Mouse (Mus musculus): ENCODE data around the gene Prcd. TPM values are rescaled to one million over a fixed set of nuclear protein-coding genes. Genes with fewer than 3 reads are reported as not detected.

Prcd gene
- polyA plus RNA-seq, 1 experiment from 2014 or later = 5.0 TPM

DNA sequence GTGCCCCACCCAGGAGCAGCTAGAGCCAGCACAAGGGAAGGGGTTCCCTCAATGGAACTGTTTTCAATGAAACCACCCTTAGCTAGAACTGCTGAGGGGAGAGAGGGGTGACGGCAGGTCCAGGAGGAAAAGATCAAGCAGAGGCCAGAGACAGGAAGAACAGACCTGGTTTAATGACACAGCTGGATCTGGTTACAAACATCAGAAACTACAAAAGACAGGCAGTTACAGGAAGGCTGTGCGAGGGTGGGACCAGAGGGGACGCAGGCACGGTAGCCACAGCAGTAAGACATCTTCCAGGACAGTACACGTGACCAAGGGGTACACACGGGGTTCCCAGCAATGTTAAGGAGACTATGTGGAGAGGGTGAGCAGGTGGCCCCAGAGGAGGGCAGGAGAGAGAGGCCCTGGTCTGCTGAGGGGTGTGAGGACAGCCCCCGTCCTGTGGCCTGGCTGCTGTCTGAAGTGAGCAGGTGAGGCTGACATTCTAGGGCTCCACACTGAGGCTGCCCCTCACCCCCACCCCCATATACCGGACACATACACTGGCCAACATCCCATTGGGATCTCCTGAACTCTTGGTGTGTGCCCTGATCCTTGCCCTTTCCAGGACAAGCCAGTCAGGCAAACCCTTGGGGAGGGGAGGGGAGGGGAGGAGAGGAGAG, 7.8 kb upstream of the Prcd start:
- Histone ChIP-seq H3K27ac (ENCODE audit: low read length) (no peak overlapping the region), H3K36me3 (ENCODE audit: control insufficient read depth, insufficient read depth, low read length) (no peaks in the 10 kb centered on the region), H3K27me3 (ENCODE audit: control insufficient read depth, insufficient read depth, low read depth, low read length) (no peaks in the 10 kb centered on the region), H3K4me2 (ENCODE audit: low read depth, low read length) (no peak overlapping the region), H3K4me3 (ENCODE audit: low read length) (no peak overlapping the region), H3K4me1 (replicated peaks; ENCODE audit: control insufficient read depth, insufficient read depth, low read length) (peaks cover 34% of the 10 kb centered on the region), H3K9ac (ENCODE audit: low read length) (no peak overlapping the region), H3K9me3 (ENCODE audit: control insufficient read depth, low read length) (no peaks in the 10 kb centered on the region)
- ATAC-seq (ENCODE audit: low read depth) = no peak
- WGBS = 62% methylated on average over 8 of the region's 8 CpGs

DNA sequence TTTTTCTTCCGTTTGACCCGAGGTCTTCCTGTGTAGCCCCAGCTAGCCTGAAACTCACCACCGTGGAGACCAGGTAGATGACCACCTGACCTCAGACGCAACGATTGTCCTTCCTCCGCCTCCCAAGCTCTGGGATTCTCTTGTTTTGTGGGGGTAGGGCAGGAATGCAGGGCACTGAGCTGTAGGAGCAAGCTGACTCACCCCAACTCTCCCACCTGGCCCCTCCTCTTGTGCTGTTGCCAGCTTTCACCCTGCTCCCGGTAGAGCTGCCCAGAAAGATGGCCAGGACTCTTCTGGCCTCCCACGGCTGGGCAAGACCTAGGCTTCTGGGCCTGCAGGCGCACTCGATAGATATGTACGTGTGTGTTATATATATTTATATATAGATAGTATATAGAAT, 7.2 kb upstream of the Prcd start:
- no peaks in the 10 kb centered on the region for H3K36me3 ChIP-seq (ENCODE audit: control insufficient read depth, insufficient read depth, low read length)
- H3K9me3 ChIP-seq (ENCODE audit: control insufficient read depth, low read length) = no peaks in the 10 kb centered on the region
- H3K4me3 ChIP-seq (ENCODE audit: low read length) = no peak overlapping the region
- H3K4me2 ChIP-seq (ENCODE audit: low read depth, low read length) = no peak overlapping the region
- ATAC-seq (ENCODE audit: low read depth) = no peak
- 64% methylated on average over 11 of the region's 11 CpGs for whole genome bisulfite sequencing
- H3K4me1 ChIP-seq (replicated peaks; ENCODE audit: control insufficient read depth, insufficient read depth, low read length) = peaks cover 34% of the 10 kb centered on the region
- H3K27me3 ChIP-seq (ENCODE audit: control insufficient read depth, insufficient read depth, low read depth, low read length) = no peaks in the 10 kb centered on the region
- H3K27ac ChIP-seq (ENCODE audit: low read length) = no peak overlapping the region
- H3K9ac ChIP-seq (ENCODE audit: low read length) = no peak overlapping the region

GRCm38 (mm10) chr11:116646771-116647170, 6.6 kb upstream of the Prcd start:
- Histone ChIP-seq H3K9ac (ENCODE audit: low read length) (peak overlapping the region; percentile 51; the same call in 1 of the 2 replicates), H3K27ac (ENCODE audit: low read length) (peak overlapping the region; percentile 90), H3K4me3 (ENCODE audit: low read length) (no peak overlapping the region), H3K36me3 (ENCODE audit: control insufficient read depth, insufficient read depth, low read length) (no peaks in the 10 kb centered on the region), H3K4me1 (replicated peaks; ENCODE audit: control insufficient read depth, insufficient read depth, low read length) (peaks cover 34% of the 10 kb centered on the region), H3K4me2 (ENCODE audit: low read depth, low read length) (no peak overlapping the region), H3K27me3 (ENCODE audit: control insufficient read depth, insufficient read depth, low read depth, low read length) (peaks cover under 1% of the 10 kb centered on the region; the same call in 1 of the 2 replicates), H3K9me3 (ENCODE audit: control insufficient read depth, low read length) (no peaks in the 10 kb centered on the region)
- 80% methylated on average over 7 of the region's 7 CpGs for WGBS
- ATAC-seq (ENCODE audit: low read depth) = no peak

DNA sequence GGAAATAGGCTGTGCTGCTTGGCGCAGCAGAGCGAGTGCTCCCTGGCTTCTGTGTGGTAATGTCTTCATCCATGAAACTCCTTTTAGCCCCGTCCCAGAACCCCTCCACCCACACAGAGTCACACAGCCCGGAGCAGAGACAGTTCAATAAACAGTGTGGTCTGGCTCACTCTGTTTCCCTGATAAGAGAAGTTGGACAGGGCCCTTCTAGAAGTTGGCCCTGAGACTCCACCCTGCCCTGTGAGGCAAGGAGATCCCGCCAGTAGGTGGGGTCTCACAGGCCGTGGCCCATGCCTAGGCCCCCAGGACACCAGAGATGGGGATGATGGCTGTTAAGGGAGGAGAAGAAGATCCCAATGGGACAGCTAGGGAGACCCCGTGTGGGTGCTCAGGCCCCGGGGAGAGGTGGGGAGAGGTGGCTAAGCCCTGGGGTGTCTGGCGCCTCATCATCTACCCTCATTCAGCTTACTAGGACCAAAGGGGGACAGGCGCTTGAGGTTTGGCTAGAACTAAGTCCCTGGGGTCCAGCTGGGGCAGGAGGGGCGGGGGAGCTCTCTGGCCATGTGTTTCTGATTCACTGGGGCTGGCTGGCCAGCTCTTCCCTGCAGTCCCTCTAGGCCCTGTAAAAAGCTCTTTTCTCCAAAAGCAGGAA, 5.9 kb upstream of the Prcd start:
- Histone ChIP-seq H3K4me2 (ENCODE audit: low read depth, low read length) (no peak overlapping the region), H3K27me3 (ENCODE audit: control insufficient read depth, insufficient read depth, low read depth, low read length) (peaks cover 8% of the 10 kb centered on the region), H3K9me3 (ENCODE audit: control insufficient read depth, low read length) (no peaks in the 10 kb centered on the region), H3K27ac (ENCODE audit: low read length) (peak overlapping the region; percentile 90), H3K4me1 (replicated peaks; ENCODE audit: control insufficient read depth, insufficient read depth, low read length) (peaks cover 34% of the 10 kb centered on the region), H3K4me3 (ENCODE audit: low read length) (no peak overlapping the region), H3K9ac (ENCODE audit: low read length) (peak overlapping the region; percentile 51), H3K36me3 (ENCODE audit: control insufficient read depth, insufficient read depth, low read length) (no peaks in the 10 kb centered on the region)
- WGBS = 40% methylated on average over 11 of the region's 11 CpGs
- ATAC-seq (ENCODE audit: low read depth) = peak; percentile 58

DNA sequence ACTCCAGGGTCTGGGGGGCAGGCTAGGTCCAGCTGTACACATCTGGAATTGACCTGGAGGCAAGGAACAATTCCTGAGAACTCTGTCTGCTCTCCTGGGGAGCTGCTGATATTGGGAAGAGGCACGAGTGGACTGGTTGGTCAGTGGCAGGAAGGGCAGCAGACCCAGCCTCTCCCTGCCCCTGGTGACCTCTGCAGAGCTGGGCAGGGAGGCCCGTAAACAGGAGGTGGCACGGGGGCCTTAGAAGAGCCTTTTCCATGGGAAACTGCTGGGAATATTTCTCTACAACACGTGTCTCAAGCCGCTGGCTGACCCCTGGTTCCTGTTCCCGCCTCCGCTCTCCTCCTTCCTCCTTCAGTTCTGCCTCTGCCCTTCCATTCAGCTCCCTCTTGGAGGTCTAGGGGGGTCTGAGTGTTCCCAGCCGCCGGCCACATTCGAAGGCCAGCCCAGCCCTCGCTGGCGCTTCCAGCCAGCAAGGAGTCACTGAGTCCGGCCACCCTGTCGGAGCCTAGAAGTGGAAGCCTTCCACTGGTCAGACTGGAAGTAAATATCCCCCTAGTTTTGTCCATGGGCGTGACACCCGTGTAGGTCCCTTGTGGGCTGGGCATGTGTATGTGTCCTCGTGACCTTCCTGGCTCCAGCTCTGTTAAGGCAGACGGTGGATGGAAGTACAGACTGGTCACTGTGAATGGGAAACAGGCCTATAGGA, 5.0 kb upstream of the Prcd start:
- Histone ChIP-seq H3K27ac (ENCODE audit: low read length) (peak overlapping the region; percentile 90), H3K4me3 (ENCODE audit: low read length) (no peak overlapping the region), H3K27me3 (ENCODE audit: control insufficient read depth, insufficient read depth, low read depth, low read length) (peaks cover 16% of the 10 kb centered on the region), H3K9me3 (ENCODE audit: control insufficient read depth, low read length) (no peaks in the 10 kb centered on the region), H3K4me2 (ENCODE audit: low read depth, low read length) (no peak overlapping the region; the same call in 1 of the 2 replicates), H3K36me3 (ENCODE audit: control insufficient read depth, insufficient read depth, low read length) (no peaks in the 10 kb centered on the region), H3K4me1 (replicated peaks; ENCODE audit: control insufficient read depth, insufficient read depth, low read length) (peaks cover 37% of the 10 kb centered on the region), H3K9ac (ENCODE audit: low read length) (peak overlapping the region; percentile 19)
- peak; percentile 42 for ATAC-seq (ENCODE audit: low read depth)
- 34% methylated on average over 18 of the region's 18 CpGs for WGBS

GRCm38 (mm10) chr11:116648976-116649375, 4.4 kb upstream of the Prcd start:
- Histone ChIP-seq H3K9me3 (ENCODE audit: control insufficient read depth, low read length) (no peaks in the 10 kb centered on the region), H3K4me1 (replicated peaks; ENCODE audit: control insufficient read depth, insufficient read depth, low read length) (peaks cover 36% of the 10 kb centered on the region), H3K4me2 (ENCODE audit: low read depth, low read length) (no peak overlapping the region), H3K4me3 (ENCODE audit: low read length) (no peak overlapping the region), H3K9ac (ENCODE audit: low read length) (peak overlapping the region; percentile 19; the same call in 1 of the 2 replicates), H3K27me3 (ENCODE audit: control insufficient read depth, insufficient read depth, low read depth, low read length) (peaks cover 20% of the 10 kb centered on the region), H3K27ac (ENCODE audit: low read length) (peak overlapping the region; percentile 90), H3K36me3 (ENCODE audit: control insufficient read depth, insufficient read depth, low read length) (no peaks in the 10 kb centered on the region)
- 69% methylated on average over 10 of the region's 10 CpGs for WGBS
- ATAC-seq (ENCODE audit: low read depth) = no peak

DNA sequence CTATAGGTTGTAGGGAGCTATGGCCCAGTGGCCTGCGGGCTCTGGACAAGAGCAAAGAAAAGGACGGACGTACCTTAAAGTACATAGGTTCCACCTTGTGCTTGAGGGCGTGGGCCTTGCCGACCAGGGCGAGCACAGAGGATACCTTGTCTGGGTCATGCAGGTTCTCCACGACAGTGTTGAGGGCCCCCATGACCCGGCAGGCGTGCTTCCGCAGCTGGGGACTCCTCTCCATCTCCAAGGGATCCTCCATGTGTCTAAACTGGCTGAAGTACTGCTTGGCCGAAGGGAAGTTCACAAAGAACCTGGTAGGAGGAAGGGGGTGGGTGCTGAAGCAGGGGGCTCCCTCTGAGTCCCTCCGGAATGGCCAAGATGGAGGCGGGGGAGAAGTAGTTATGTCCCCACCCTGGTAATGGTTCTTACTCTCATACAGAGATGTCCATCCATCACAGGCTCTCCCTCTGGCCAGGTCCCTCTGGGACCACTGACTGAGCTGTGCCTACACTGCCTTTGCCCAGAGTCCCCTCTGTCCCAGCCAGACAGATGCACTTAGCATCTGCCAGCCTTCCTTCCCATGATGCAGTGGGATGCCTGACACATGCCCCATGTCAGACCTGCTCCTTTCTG, 3.5 kb upstream of the Prcd start:
- ATAC-seq (ENCODE audit: low read depth) = no peak
- no peak overlapping the region for H3K4me3 ChIP-seq (ENCODE audit: low read length)
- no peak overlapping the region for H3K4me2 ChIP-seq (ENCODE audit: low read depth, low read length)
- H3K27me3 ChIP-seq (ENCODE audit: control insufficient read depth, insufficient read depth, low read depth, low read length) = peaks cover 29% of the 10 kb centered on the region
- H3K27ac ChIP-seq (ENCODE audit: low read length) = no peak overlapping the region
- H3K9ac ChIP-seq (ENCODE audit: low read length) = no peak overlapping the region
- peaks cover 33% of the 10 kb centered on the region for H3K4me1 ChIP-seq (replicated peaks; ENCODE audit: control insufficient read depth, insufficient read depth, low read length)
- no peaks in the 10 kb centered on the region for H3K36me3 ChIP-seq (ENCODE audit: control insufficient read depth, insufficient read depth, low read length)
- WGBS = 88% methylated on average over 13 of the region's 13 CpGs
- H3K9me3 ChIP-seq (ENCODE audit: control insufficient read depth, low read length) = no peaks in the 10 kb centered on the region

DNA sequence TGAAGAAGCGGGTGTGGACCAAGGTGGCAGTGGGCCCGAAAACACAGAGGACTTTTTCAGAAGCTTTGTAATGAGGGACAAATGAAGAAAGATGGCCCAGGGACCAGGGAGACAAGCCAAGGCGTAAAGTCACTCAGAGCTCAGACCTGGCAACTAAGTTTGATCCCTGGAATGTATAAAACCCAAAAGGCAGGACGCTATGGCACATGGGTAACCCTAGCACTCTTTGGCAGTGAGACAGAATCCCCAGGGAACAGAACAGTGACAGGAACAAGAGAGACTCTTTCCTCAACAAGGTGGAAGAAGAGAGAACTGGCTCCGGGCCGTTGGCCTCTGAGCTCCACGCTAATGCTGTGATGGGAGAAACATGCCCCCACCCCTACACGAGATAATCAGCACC, 2.5 kb upstream of the Prcd start:
- H3K9ac ChIP-seq (ENCODE audit: low read length) = no peak overlapping the region
- H3K36me3 ChIP-seq (ENCODE audit: control insufficient read depth, insufficient read depth, low read length) = no peaks in the 10 kb centered on the region
- no peaks in the 10 kb centered on the region for H3K9me3 ChIP-seq (ENCODE audit: control insufficient read depth, low read length)
- no peak overlapping the region for H3K4me3 ChIP-seq (ENCODE audit: low read length)
- H3K27me3 ChIP-seq (ENCODE audit: control insufficient read depth, insufficient read depth, low read depth, low read length) = peaks cover 31% of the 10 kb centered on the region
- no peak for ATAC-seq (ENCODE audit: low read depth)
- no peak overlapping the region for H3K27ac ChIP-seq (ENCODE audit: low read length)
- H3K4me1 ChIP-seq (replicated peaks; ENCODE audit: control insufficient read depth, insufficient read depth, low read length) = peaks cover 33% of the 10 kb centered on the region
- H3K4me2 ChIP-seq (ENCODE audit: low read depth, low read length) = no peak overlapping the region
- 88% methylated on average over 8 of the region's 8 CpGs for WGBS

- WGBS = 83% methylated on average over 8 of the region's 8 CpGs
- no peak for ATAC-seq (ENCODE audit: low read depth)
- Histone ChIP-seq H3K4me2 (ENCODE audit: low read depth, low read length) (no peak overlapping the region), H3K36me3 (ENCODE audit: control insufficient read depth, insufficient read depth, low read length) (no peaks in the 10 kb centered on the region), H3K9me3 (ENCODE audit: control insufficient read depth, low read length) (no peaks in the 10 kb centered on the region), H3K27me3 (ENCODE audit: control insufficient read depth, insufficient read depth, low read depth, low read length) (peaks cover 31% of the 10 kb centered on the region), H3K9ac (ENCODE audit: low read length) (no peak overlapping the region), H3K4me3 (ENCODE audit: low read length) (no peak overlapping the region), H3K27ac (ENCODE audit: low read length) (no peak overlapping the region), H3K4me1 (replicated peaks; ENCODE audit: control insufficient read depth, insufficient read depth, low read length) (peaks cover 33% of the 10 kb centered on the region)
Measured at GRCm38 (mm10) chr11:116651339-116651738, 2.0 kb upstream of the Prcd start.

All from lung, embryonic 16.5 days (tissue).